Mouse (Mus musculus): ENCODE measurements around the gene Mapkapk3.

- TF ChIP-seq CTCF (IDR thresholded peaks at IDR 0.05; ENCODE audit: borderline replicate concordance, insufficient read depth, low read length), result no peak
- TF ChIP-seq POLR2A (IDR thresholded peaks at IDR 0.05; ENCODE audit: low read depth, low read length), result no peak
Measured at GRCm38 (mm10) chr9:107267028-107267427, 22.6 kb downstream of the Mapkapk3 start.
